Mouse (Mus musculus): ENCODE data around the gene Chordc1.

GRCm38 (mm10) chr9:18292443-18292922, 558 bp downstream of the Chordc1 start:
- no peak for TF ChIP-seq EP300 (IDR thresholded peaks at IDR 0.05; ENCODE audit: low read depth)
- no peak for TF ChIP-seq CTCF (IDR thresholded peaks at IDR 0.05; ENCODE audit: low read depth)

Data from liver, postnatal 0 days (tissue).